Comparison of ENCODE assay signal across 12 mouse cellular contexts in the genomic region with DNA sequence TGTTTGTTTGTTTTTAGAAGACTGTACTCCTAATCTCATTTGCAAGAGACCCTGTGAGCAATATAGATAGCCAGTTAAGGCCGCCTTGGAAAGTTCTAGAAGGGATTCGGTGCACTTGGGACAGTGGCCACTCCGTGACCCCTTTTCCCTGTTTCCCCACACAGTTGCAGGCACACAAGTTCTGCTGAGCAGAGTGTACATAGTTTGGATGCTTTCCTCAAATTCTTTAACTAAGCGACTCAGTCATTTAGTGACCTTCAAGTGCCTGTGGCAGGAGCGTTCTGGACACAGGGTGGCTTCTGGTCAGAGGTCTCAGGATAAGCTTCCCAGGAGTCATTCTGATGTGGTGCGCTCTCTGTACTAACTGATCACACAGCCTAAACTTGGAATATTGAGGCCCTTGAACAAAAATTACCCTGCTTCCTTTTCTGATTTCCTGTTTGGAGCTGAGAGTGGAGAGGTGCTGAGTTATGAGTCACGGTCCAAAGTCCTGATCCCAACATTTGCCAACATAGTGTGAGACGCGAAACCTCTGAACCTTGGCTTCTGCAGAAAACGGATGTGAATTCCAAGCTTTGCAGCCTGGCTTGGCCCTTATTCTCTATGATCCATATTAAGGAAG.
A peak's percentile ranks its signal among the peaks of the same experiment; 100 is the strongest.
DNase-seq lines count a peak whose midpoint lies in the region; ATAC-seq lines count a peak whose summit lies in the region.
"Had no signal": no experiment of that assay in that cellular context is flagged by ENCODE, and none has a peak within 500 bp of the region (broad histone marks: within the 10 kb centered on the region; RNA-seq: fewer than 3 reads in every experiment).

No protein-coding gene starts in this region.

- 0 out of 2 replicates have a peak overlapping the region, but pooled peaks have one; percentile 4 for H3K27ac ChIP-seq in heart, embryonic 11.5 days (ENCODE audit: low read depth, low read length)
- 0 out of 2 replicates have a peak overlapping the region, but pooled peaks have one; percentile 32 for H3K27ac ChIP-seq in intestine, embryonic 15.5 days
- H3K27ac ChIP-seq: limb, embryonic 15.5 days had no signal

- H3K9ac ChIP-seq in heart, embryonic 11.5 days (ENCODE audit: low read depth, low read length): no peak overlapping the region
- no peak overlapping the region for H3K9ac ChIP-seq in intestine, embryonic 15.5 days
- H3K9ac ChIP-seq: limb, embryonic 15.5 days had no signal

- H3K4me3 ChIP-seq in heart, embryonic 11.5 days (ENCODE audit: low read depth, low read length): no peak overlapping the region
- H3K4me3 ChIP-seq in intestine, embryonic 15.5 days (replicated peaks): no peak overlapping the region
- H3K4me3 ChIP-seq: erythroblast, embryonic 14.5 days; limb, embryonic 15.5 days; myocyte had no signal

- no peaks in the 10 kb centered on the region for H3K27me3 ChIP-seq in heart, embryonic 11.5 days (ENCODE audit: control insufficient read depth, insufficient read depth, low read length)
- no peaks in the 10 kb centered on the region for H3K27me3 ChIP-seq in intestine, embryonic 15.5 days (replicated peaks)

- no peak overlapping the region for H3K4me2 ChIP-seq in heart, embryonic 11.5 days
- H3K4me2 ChIP-seq in intestine, embryonic 15.5 days (replicated peaks): no peak overlapping the region
- H3K4me2 ChIP-seq: limb, embryonic 15.5 days had no signal

- 48% methylated on average over 10 of the region's 10 CpGs for WGBS in heart, embryonic 11.5 days (ENCODE audit: insufficient replicate concordance)
- 53% methylated on average over 10 of the region's 10 CpGs for whole genome bisulfite sequencing in intestine, embryonic 15.5 days

- DNase-seq in heart, postnatal 36 days: no peak
- peak; percentile 49 for DNase-seq in Muller cell, postnatal 12 days (ENCODE audit: inconsistent ontology term)
- DNase-seq in kidney, postnatal 36 days: peak; percentile 79 to 89
- DNase-seq in right cerebral cortex, postnatal 14 days: no peak
- DNase-seq in cerebellum, adult 9-10 months: no peak
- no peak for DNase-seq in ovary, adult 18-20 months (ENCODE audit: low spot score)
- DNase-seq: layer of hippocampus, adult 9-11 months had no signal

- intact Hi-C loops in heart, postnatal 36 days (cut with DNase I): no loop called here

- ATAC-seq in heart, embryonic 11.5 days (replicated peaks; ENCODE audit: insufficient number of reproducible peaks, low FRiP score, low TSS enrichment): no peak
- peak; percentile 84 for ATAC-seq in intestine, embryonic 15.5 days

- no peaks in the 10 kb centered on the region for H3K36me3 ChIP-seq in heart, embryonic 11.5 days (ENCODE audit: control insufficient read depth, insufficient read depth, low read length)
- no peaks in the 10 kb centered on the region for H3K36me3 ChIP-seq in intestine, embryonic 15.5 days
- H3K36me3 ChIP-seq: limb, embryonic 15.5 days had no signal

- H3K4me1 ChIP-seq in heart, embryonic 11.5 days (ENCODE audit: control insufficient read depth, insufficient read depth, low read length): peaks cover 8% of the 10 kb centered on the region
- H3K4me1 ChIP-seq in intestine, embryonic 15.5 days (replicated peaks): peaks cover 11% of the 10 kb centered on the region; the same call in 1 of the 2 replicates
- H3K4me1 ChIP-seq: limb, embryonic 15.5 days had no signal

- H3K9me3 ChIP-seq in heart, embryonic 11.5 days (replicated peaks; ENCODE audit: control insufficient read depth, low read length): no peaks in the 10 kb centered on the region
- H3K9me3 ChIP-seq in intestine, embryonic 15.5 days: no peaks in the 10 kb centered on the region
- H3K9me3 ChIP-seq: limb, embryonic 15.5 days had no signal

Comparison
In these comparisons a context has a peak if more than half of its experiments do, and no peak if none do; other contexts are left out.
1. DNase-seq: peak in Muller cell, postnatal 12 days (single experiment) and kidney, postnatal 36 days (2 of 2); none in heart, postnatal 36 days (0 of 2), right cerebral cortex, postnatal 14 days (single experiment), cerebellum, adult 9-10 months (single experiment) and ovary, adult 18-20 months (single experiment).